Mouse (Mus musculus) bone marrow, adult 2 months (tissue): ENCODE results near the gene Zfp185. TPM values are rescaled to one million over a fixed set of nuclear protein-coding genes. Genes with fewer than 3 reads are reported as not detected.
"Not testable (repeated sequence)": the region's sequence is repeated elsewhere in the genome, so short reads cannot be mapped to it uniquely, and the experiment has no call there.

Source experiments
- H3K27ac ChIP-seq: fragments of 200-500 bp; 2 replicates; pipeline ENCODE4 v1.5.1; 2012; ENCODE audit warnings: low read depth, mild to moderate bottlenecking, control low read depth, inconsistent platforms, low read length; ENCODE audit not compliant: control insufficient read depth, poor library complexity, insufficient read depth
- H3K4me1 ChIP-seq: fragments of 200-500 bp; 2 replicates; pipeline ENCODE4 v1.6.1; 2011; ENCODE audit warnings: low read length; ENCODE audit not compliant: control insufficient read depth, insufficient read depth
- H3K4me3 ChIP-seq: fragments of 200-500 bp; replicated peaks from 2 replicates; pipeline ENCODE3; 2011; ENCODE audit warnings: mild to moderate bottlenecking, low read depth, low read length, control low read depth; ENCODE audit not compliant: control insufficient read depth
- CTCF ChIP-seq: fragments of 200-500 bp; IDR thresholded peaks from 2 replicates; pipeline ENCODE4 v1.5.1; 2011; ENCODE audit warnings: low read length, control low read depth; ENCODE audit not compliant: control insufficient read depth, insufficient read depth
- POLR2A ChIP-seq: fragments of 200-500 bp; IDR thresholded peaks from 2 replicates; pipeline ENCODE4 v1.6.1; 2011; ENCODE audit warnings: low read depth, mild to moderate bottlenecking, control low read depth, low read length, borderline replicate concordance; ENCODE audit not compliant: control insufficient read depth
- WGBS: fragments of 180-500 bp; shearing (Covaris S2); methylation state at CpG from one replicate; pipeline ENCODE4 v1.1.7; 2018; 5-methylcytosine and 5-hydroxymethylcytosine counted together
- polyA plus RNA-seq: library from polyadenylated mRNA; stranded (reverse); fragments of >200 nt; gene quantifications from 2 replicates; pipeline ENCODE4 v1.2.4, GENCODE M21; 2011; ENCODE audit warnings: low replicate concordance; ENCODE audit not compliant: missing spikeins, insufficient read depth, insufficient read length

Gene Zfp185
- polyA plus RNA-seq, 1 experiment: 0.42 TPM

- no peak within 1 kb of the TSS for H3K4me3 ChIP-seq
- 61% methylated on average over 1 of the region's 1 CpGs for WGBS
- H3K4me1 ChIP-seq: no peaks in the 10 kb centered on the region
- H3K27ac ChIP-seq: no peak within 1 kb of the TSS
- no peak for TF ChIP-seq POLR2A
- TF ChIP-seq CTCF: no peak
These were observed 49.9 kb downstream of the Zfp185 start, which contains the start of gene Pnma5 for GRCm38 (mm10) chrX:73037003-73037402. Gene Pnma5 (minus strand): TSS chrX:73037103.

- Histone ChIP-seq H3K27ac (no peak overlapping the region), H3K4me3 (no peak overlapping the region), H3K4me1 (no peaks in the 10 kb centered on the region)
- no peak for TF ChIP-seq POLR2A
- TF ChIP-seq CTCF: no peak
- WGBS: 87% methylated on average over 8 of the region's 8 CpGs
These were observed 51.7 kb downstream of the Zfp185 start for GRCm38 (mm10) chrX:73038831-73039230.

- no peak for TF ChIP-seq POLR2A
- TF ChIP-seq CTCF: no peak
- H3K27ac ChIP-seq: no peak overlapping the region
- 74% methylated on average over 12 of the region's 12 CpGs for WGBS
- H3K4me1 ChIP-seq: no peaks in the 10 kb centered on the region
- no peak overlapping the region for H3K4me3 ChIP-seq
These were observed 52.5 kb downstream of the Zfp185 start for GRCm38 (mm10) chrX:73039666-73040065.

- 9% methylated on average over 14 of the region's 14 CpGs for WGBS
- H3K4me1 ChIP-seq: no peaks in the 10 kb centered on the region
- TF ChIP-seq POLR2A: no peak
- peak; percentile 92 for TF ChIP-seq CTCF
- H3K27ac ChIP-seq: no peak overlapping the region
- no peak overlapping the region for H3K4me3 ChIP-seq
These were observed 66.9 kb downstream of the Zfp185 start for GRCm38 (mm10) chrX:73053860-73054563.

- Histone ChIP-seq H3K27ac (no peak overlapping the region), H3K4me3 (no peak overlapping the region), H3K4me1 (no peaks in the 10 kb centered on the region)
- TF ChIP-seq POLR2A: no peak
- no peak for TF ChIP-seq CTCF
- 72% methylated on average over 1 of the region's 1 CpGs for WGBS
These were observed 74.4 kb downstream of the Zfp185 start for GRCm38 (mm10) chrX:73061528-73061927.

- 27% methylated on average over 5 of the region's 5 CpGs for WGBS
These were observed 75.2 kb downstream of the Zfp185 start for GRCm38 (mm10) chrX:73062323-73062722.

GRCm38 (mm10) chrX:73063512-73064414 lies 76.6 kb downstream of the Zfp185 start:
- Histone ChIP-seq H3K4me1 (no peaks in the 10 kb centered on the region), H3K27ac (no peak overlapping the region), H3K4me3 (no peak overlapping the region)
- TF ChIP-seq POLR2A: no peak
- WGBS: 64% methylated on average over 24 of the region's 24 CpGs

More at GRCm38 (mm10) chrX:73062323-73062722, 75.2 kb downstream of the Zfp185 start:
- no peak overlapping the region for H3K27ac ChIP-seq
- no peaks in the 10 kb centered on the region for H3K4me1 ChIP-seq
- no peak for TF ChIP-seq CTCF
- no peak for TF ChIP-seq POLR2A
- H3K4me3 ChIP-seq: no peak overlapping the region

- Histone ChIP-seq H3K4me3 (no peak within 1 kb of the TSS), H3K27ac (no peak within 1 kb of the TSS), H3K4me1 (no peaks in the 10 kb centered on the region)
- WGBS: 24% methylated on average over 7 of the region's 7 CpGs
- no peak for TF ChIP-seq POLR2A
- TF ChIP-seq CTCF: no peak
These were observed 77.3 kb downstream of the Zfp185 start, which contains the start of gene Pnma3 for GRCm38 (mm10) chrX:73064415-73064793. Gene Pnma3 (plus strand): TSS chrX:73064787.

- not testable (repeated sequence) for H3K4me1 ChIP-seq, H3K4me3 ChIP-seq, H3K27ac ChIP-seq
- 100% methylated on average over 1 of the region's 5 CpGs for WGBS
These were observed 79.7 kb downstream of the Zfp185 start for GRCm38 (mm10) chrX:73066765-73067312.
